Mouse (Mus musculus) hindbrain, postnatal 0 days (tissue): ENCODE data around the gene Nfe2l2. TPM values are rescaled to one million over a fixed set of nuclear protein-coding genes. Genes with fewer than 3 reads are reported as not detected.

ENCODE experiments used
- ATAC-seq: fragments of 200-750 bp; cut with Nextera tagmentation; 2 replicates; pipeline ENCODE4 v1.8.0; 2017; ENCODE audit warnings: mild to moderate bottlenecking, moderate TSS enrichment, moderate library complexity
- DNase-seq: peaks from one replicate; pipeline ENCODE4 v3.0.0-alpha.2; 2015; ENCODE audit warnings: low spot score
- H3K27ac ChIP-seq: fragments of 300-500 bp; sonication (generic); 2 replicates; pipeline ENCODE4 v1.5.1; 2014; ENCODE audit warnings: mild to moderate bottlenecking
- H3K27me3 ChIP-seq: fragments of 300-500 bp; sonication (generic); 2 replicates; pipeline ENCODE4 v1.6.1; 2014; ENCODE audit warnings: low read length, mixed read lengths; ENCODE audit not compliant: insufficient read depth
- H3K36me3 ChIP-seq: fragments of 300-500 bp; sonication (generic); 2 replicates; pipeline ENCODE4 v1.6.1; 2014; ENCODE audit warnings: low read length, mixed read lengths; ENCODE audit not compliant: insufficient read depth
- H3K4me1 ChIP-seq: fragments of 300-500 bp; sonication (generic); 2 replicates; pipeline ENCODE4 v1.6.1; 2014; ENCODE audit warnings: antibody characterized with exemption, low read length, mixed read lengths; ENCODE audit not compliant: insufficient read depth
- H3K4me2 ChIP-seq: fragments of 300-500 bp; sonication (generic); 2 replicates; pipeline ENCODE4 v1.6.1; 2014; ENCODE audit warnings: low read depth, mild to moderate bottlenecking, low read length, moderate library complexity, mixed read lengths
- H3K4me3 ChIP-seq: fragments of 300-500 bp; sonication (generic); 2 replicates; pipeline ENCODE4 v1.5.1; 2014; ENCODE audit warnings: low read length
- H3K9ac ChIP-seq: fragments of 300-500 bp; sonication (generic); replicated peaks from 2 replicates; pipeline ENCODE4 v1.6.1; 2014; ENCODE audit warnings: mild to moderate bottlenecking, low read length, moderate library complexity, mixed read lengths
- H3K9me3 ChIP-seq: fragments of 300-500 bp; sonication (generic); 2 replicates; pipeline ENCODE4 v1.6.1; 2016; ENCODE audit warnings: low read length, mixed read lengths
- CTCF ChIP-seq: IDR thresholded peaks from 2 replicates; pipeline ENCODE4 v1.5.1; 2016; ENCODE audit warnings: antibody characterized with exemption, control low read depth, low read depth
- WGBS: fragments of 180-500 bp; shearing (Covaris S2); extraction: QIAGEN DNeasy Blood & Tissue Kit; methylation state at CpG from one replicate; pipeline ENCODE4 v1.1.7; 2014; 5-methylcytosine and 5-hydroxymethylcytosine counted together
- polyA plus RNA-seq: library from polyadenylated mRNA; unstranded; fragments of >200 nt; fragmentation: Nextera tagmentation; extraction: Ambion mirVana; gene quantifications from 2 replicates; pipeline ENCODE4 v1.2.1, GENCODE M21; 2015
- total RNA-seq: library from RNA; depleted of rRNA; stranded (reverse); fragments of >200 nt; gene quantifications from 2 replicates; pipeline ENCODE4 v1.2.3, GENCODE M21; 2014; rRNA removed

The Nfe2l2 gene
- total RNA-seq (7.4 and 11.6 TPM in 2 replicates), polyA plus RNA-seq (16.3 and 17.0 TPM in 2 replicates)

DNA sequence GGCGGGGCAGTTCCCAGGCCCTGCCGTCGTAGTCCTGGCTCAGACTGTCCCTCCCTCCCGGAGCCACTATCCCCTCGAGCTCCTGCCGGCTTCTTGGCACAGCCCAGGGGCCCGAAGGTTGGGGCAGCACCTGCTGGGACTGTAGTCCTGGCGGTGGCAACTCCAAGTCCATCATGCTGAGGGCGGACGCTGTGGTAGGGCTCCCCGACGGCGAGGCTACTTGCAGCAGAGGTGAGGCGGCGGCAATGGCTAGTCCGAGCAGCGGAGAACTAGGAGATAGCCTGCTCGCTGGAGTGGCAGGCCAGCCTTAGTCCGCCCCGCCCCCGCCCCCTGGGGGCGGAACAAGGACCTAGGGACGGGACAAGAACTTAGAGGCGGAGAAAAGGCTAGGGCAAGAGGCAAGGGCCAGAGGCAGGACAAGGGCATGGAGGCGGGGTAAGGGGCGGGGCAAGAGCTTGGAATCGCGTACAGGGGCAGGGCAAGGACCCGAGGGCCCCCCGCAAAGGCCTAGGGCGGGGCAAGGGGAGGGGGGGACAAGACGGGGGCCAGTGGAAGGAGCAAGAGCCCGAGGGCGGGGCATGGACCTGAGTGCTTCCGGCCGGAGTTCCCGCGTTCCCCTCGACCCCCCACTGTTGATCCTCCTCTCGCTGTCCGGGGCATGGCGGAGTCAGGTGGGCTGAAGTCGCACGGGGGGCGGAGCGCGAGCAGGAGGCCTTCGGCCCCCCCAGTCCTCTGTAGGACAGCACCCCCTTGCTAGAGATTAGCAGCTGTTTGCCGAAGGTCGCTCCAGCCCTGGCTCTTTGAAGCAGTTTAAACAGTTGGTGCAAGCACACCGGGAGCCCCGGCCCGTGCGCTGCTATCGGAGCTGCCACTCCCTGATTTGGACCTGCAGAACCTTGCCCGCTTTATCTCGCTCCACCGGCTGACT is at the start of gene Nfe2l2:
TSS of gene Nfe2l2 (minus strand) at position 408 of the 928 bp plus-strand sequence.
- peak; percentile 90 for ATAC-seq
- Histone ChIP-seq H3K36me3 (no peaks in the 10 kb centered on the region), H3K4me2 (peak within 1 kb of the TSS; percentile 73), H3K27ac (peak within 1 kb of the TSS; percentile 82), H3K27me3 (no peaks in the 10 kb centered on the region; the same call in 1 of the 2 replicates), H3K9me3 (no peaks in the 10 kb centered on the region), H3K9ac (peak within 1 kb of the TSS; percentile 57), H3K4me3 (peak within 1 kb of the TSS; percentile 44), H3K4me1 (peaks cover 7% of the 10 kb centered on the region; the same call in 1 of the 2 replicates)
- 1% methylated on average over 52 of the region's 58 CpGs for WGBS
- peak; percentile 85 for DNase-seq
- TF ChIP-seq CTCF, result peak; percentile 43

DNA sequence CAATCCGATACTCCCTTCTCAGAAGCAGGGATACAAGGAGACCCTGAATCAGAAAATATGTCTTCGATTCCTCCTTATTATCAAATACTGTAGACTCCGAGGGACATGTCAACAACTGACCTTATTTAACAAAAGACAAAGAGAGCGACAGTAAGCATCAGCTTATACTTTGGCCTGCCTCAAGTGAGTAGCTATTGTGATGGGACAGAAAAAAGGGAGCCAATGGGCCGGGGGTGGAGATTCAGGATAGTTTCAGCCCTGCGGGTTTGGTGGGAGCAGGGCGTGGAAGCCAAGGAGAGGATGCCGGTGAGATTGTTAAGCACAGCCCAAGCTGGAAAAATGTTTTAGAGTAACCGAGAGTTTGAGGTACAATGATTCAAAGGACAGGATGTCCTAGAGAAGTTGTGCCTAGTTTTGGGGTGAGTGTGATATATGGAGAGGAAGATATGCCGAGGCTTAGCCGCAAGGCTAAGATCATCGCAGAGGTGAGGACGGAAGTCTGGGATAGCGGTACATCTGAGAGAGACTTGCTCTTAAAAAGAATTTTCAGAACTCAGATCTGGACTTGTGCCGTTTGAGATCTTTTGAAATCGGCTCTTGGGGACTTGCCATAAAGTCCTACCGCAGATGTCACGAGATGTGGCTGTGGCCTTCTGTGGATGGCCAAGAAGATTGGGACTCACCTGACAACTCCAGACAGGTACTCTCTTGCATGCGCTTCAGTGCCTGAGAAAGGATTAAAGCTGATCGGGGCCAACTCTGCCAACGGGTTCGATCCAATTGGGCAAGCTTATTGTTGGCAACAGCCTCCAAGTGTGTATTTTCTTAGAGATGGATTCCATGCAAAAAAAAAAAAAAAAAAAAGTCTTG is 48.1 kb upstream of the Nfe2l2 start:
- no peaks in the 10 kb centered on the region for H3K36me3 ChIP-seq
- no peak overlapping the region for H3K4me2 ChIP-seq
- no peaks in the 10 kb centered on the region for H3K27me3 ChIP-seq
- no peak for ATAC-seq
- H3K4me3 ChIP-seq, result no peak overlapping the region
- no peaks in the 10 kb centered on the region for H3K9me3 ChIP-seq
- no peak for TF ChIP-seq CTCF
- no peak for DNase-seq
- no peak overlapping the region for H3K9ac ChIP-seq
- H3K4me1 ChIP-seq, result no peaks in the 10 kb centered on the region
- WGBS, result 88% methylated on average over 22 of the region's 22 CpGs
- no peak overlapping the region for H3K27ac ChIP-seq

DNA sequence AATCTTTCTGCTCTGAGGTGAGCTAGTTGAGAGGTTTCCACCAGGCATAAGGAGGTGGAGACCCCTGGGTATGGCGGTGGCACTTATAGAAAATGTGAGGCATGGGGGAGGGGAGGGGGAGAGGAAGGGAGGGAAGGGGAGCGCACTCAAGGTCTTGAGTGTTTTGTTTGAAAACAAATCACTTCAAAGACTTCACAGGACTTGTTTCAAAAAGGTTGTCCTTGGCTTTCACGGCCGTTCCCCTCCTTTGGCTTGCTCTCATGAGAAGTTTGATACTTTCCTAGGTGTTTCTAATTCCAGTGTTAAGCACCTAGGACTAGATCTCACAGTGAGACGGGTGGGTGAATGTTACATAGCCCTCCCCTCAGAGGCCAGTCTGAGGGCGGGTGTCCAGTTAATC is 47.5 kb upstream of the Nfe2l2 start:
- ATAC-seq (no peak), DNase-seq (no peak)
- H3K4me2 ChIP-seq, result no peak overlapping the region
- H3K4me1 ChIP-seq, result no peaks in the 10 kb centered on the region
- no peaks in the 10 kb centered on the region for H3K36me3 ChIP-seq
- WGBS, result 73% methylated on average over 6 of the region's 6 CpGs
- H3K27me3 ChIP-seq, result no peaks in the 10 kb centered on the region
- H3K27ac ChIP-seq, result no peak overlapping the region
- no peak overlapping the region for H3K9ac ChIP-seq
- no peaks in the 10 kb centered on the region for H3K9me3 ChIP-seq
- H3K4me3 ChIP-seq, result no peak overlapping the region
- no peak for TF ChIP-seq CTCF

DNA sequence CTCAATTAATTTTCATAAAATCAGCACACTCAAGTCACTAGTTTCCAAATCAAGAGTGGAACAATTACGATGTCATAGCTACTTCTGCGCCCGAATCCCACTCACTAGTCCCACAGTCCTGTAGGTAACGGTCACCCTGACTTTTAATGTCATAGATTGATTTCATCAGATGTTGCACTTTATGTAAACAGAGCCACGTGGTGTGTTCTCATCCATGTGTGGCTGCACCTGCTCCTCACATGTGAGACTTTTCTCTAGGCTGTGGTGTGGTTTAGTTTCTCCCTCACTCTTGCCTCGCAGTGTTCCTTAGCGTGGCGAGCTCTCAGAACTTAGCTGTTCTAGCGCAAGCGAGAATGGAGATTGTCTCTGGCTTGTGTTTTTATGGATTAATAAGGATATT is 46.4 kb upstream of the Nfe2l2 start:
- no peaks in the 10 kb centered on the region for H3K9me3 ChIP-seq
- WGBS, result 85% methylated on average over 10 of the region's 10 CpGs
- no peak overlapping the region for H3K4me2 ChIP-seq
- DNase-seq (no peak), ATAC-seq (no peak)
- no peak overlapping the region for H3K9ac ChIP-seq
- no peak overlapping the region for H3K4me3 ChIP-seq
- no peak overlapping the region for H3K27ac ChIP-seq
- TF ChIP-seq CTCF, result no peak
- no peaks in the 10 kb centered on the region for H3K4me1 ChIP-seq
- no peaks in the 10 kb centered on the region for H3K27me3 ChIP-seq
- no peaks in the 10 kb centered on the region for H3K36me3 ChIP-seq

DNA sequence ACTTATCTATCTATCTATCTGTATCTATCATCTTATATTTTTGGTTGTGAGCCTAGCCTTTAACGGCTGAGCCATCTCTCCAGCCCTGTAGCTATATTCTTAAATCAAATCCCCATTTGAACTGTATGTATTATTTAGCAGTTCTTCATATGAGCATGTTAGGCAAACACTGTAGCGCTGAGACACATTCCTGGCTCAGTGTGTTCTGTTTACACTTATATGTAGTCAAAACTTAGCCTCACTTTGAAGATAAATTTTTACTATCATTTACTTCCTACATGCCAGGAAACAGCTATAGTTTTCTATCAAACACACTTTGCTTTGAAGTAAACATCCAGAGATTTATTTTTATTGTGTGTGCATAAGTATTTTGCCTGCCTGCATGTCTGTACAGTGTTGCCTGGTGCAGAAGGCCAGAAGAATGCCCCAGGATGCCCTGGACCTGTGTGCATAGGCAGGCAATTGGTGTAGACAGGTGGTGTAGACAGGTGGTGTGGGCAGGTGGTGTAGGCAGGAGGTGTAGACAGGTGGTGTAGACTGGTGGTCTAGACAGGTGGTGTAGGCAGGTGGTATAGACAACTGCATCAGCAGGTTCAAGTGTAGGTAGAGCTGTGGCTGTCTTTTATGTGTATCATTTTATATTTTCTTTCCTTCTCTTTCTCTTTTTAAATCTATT is 45.7 kb upstream of the Nfe2l2 start:
- Histone ChIP-seq H3K27ac (no peak overlapping the region), H3K36me3 (no peaks in the 10 kb centered on the region), H3K9ac (no peak overlapping the region), H3K4me1 (no peaks in the 10 kb centered on the region), H3K27me3 (no peaks in the 10 kb centered on the region), H3K9me3 (no peaks in the 10 kb centered on the region), H3K4me3 (no peak overlapping the region), H3K4me2 (no peak overlapping the region)
- WGBS, result 84% methylated on average over 2 of the region's 2 CpGs
- DNase-seq (no peak), ATAC-seq (no peak)
- no peak for TF ChIP-seq CTCF

DNA sequence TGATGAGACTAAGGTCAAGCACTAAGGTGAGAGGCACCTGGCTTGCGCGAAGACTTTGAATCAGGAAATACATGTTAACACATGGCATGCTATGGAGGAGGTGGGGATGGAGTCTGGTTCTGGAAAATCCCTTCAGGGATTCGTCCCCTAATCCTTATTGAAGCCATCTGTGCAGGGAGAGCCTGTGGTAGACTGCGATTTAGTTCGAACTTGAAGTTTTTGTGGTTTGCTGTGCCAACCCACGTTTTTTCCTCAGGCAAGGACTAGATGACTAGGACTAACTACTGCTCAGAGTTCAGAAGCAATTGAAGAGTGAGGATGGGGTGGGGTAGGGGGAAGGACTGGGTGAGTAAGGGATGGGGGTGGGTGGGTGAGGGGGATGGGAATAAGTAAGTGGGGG is 44.4 kb upstream of the Nfe2l2 start:
- Histone ChIP-seq H3K4me1 (no peaks in the 10 kb centered on the region), H3K4me2 (no peak overlapping the region), H3K36me3 (no peaks in the 10 kb centered on the region), H3K9ac (no peak overlapping the region), H3K27me3 (no peaks in the 10 kb centered on the region), H3K27ac (no peak overlapping the region), H3K9me3 (no peaks in the 10 kb centered on the region), H3K4me3 (no peak overlapping the region)
- DNase-seq, result no peak
- ATAC-seq, result no peak
- 84% methylated on average over 6 of the region's 6 CpGs for WGBS
- no peak for TF ChIP-seq CTCF
